Mouse (Mus musculus) hindbrain, embryonic 10.5 days (tissue): ENCODE results near the gene Nprl3. TPM values are rescaled to one million over a fixed set of nuclear protein-coding genes. Genes with fewer than 3 reads are reported as not detected.

Source experiments
- polyA plus RNA-seq: library from polyadenylated mRNA; unstranded; fragments of >200 nt; fragmentation: Nextera tagmentation; extraction: Ambion mirVana; gene quantifications from 2 replicates; pipeline ENCODE4 v1.2.1, GENCODE M21; 2016

Gene Nprl3
- polyA plus RNA-seq, 1 experiment from 2014 or later: 45.6 TPM

Other genes with a start within 250 kb of the Nprl3 start
- gene Il9r, start 67.4 kb downstream of the Nprl3 start, polyA plus RNA-seq: not detected in 2 replicates
- gene Snrnp25, start 62.3 kb downstream of the Nprl3 start, polyA plus RNA-seq: 97.6 and 103 TPM in 2 replicates
- gene Rhbdf1, start 45.4 kb downstream of the Nprl3 start, polyA plus RNA-seq: 31.3 and 32.9 TPM in 2 replicates
- gene Mpg, start 41.2 kb downstream of the Nprl3 start, polyA plus RNA-seq: 34.2 and 36.3 TPM in 2 replicates
- 3,492 and 3,546 TPM in 2 replicates for gene Hba-x, start 8.7 kb upstream of the Nprl3 start, polyA plus RNA-seq
- gene Hba-a1, start 15.8 kb upstream of the Nprl3 start, polyA plus RNA-seq: 2,485 and 2,589 TPM in 2 replicates
- 6.2 and 6.4 TPM in 2 replicates for gene Hbq1b, start 19.3 kb upstream of the Nprl3 start, polyA plus RNA-seq
- gene Hba-a2, start 28.8 kb upstream of the Nprl3 start, polyA plus RNA-seq: 4,383 and 4,938 TPM in 2 replicates
- not detected in 2 replicates for gene Hbq1a, start 32.4 kb upstream of the Nprl3 start, polyA plus RNA-seq
- 29.7 and 30.8 TPM in 2 replicates for gene Sh3pxd2b, start 80.1 kb upstream of the Nprl3 start, polyA plus RNA-seq
- 55.6 and 66.4 TPM in 2 replicates for gene Ubtd2, start 187.7 kb upstream of the Nprl3 start, polyA plus RNA-seq